Mouse (Mus musculus): ENCODE measurements around the gene Mpzl3.

Mpzl3 gene

DNA sequence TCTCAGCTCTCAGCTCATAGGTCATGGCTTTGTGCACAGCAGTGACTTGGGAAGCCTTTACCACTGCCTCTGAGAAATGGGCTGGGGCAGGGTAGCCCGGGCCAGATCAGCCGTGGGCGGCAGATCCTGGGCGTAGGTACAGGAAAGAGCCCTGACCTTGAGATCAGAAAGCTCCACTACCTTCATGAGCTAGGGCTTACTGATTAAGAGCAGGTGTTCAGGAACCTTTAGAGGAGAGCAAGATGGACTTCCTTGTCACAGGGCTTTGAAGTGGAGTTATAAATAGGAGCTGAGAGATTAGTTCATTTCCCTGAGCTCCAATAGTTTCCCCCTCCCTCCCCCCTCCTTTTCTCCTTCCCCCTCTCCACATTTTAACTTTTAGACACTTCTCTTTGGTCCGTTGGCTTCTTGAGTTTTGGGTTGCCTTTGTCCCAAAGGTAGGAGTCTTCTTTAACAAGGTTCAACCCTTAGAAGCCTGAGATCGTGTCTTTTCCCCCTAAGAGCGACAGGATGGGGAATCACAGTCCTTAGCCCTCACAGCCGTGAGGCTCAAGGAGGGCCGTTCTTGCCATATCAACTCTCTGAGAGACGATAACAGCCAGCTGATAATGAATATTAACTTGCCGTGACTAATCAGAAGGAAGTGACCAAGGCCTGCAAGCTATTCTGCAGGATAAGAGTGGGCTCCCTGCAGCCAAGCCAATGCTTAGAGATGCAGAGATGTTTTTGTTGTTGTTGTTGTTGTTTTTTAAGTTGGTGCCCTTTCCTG is 48.4 kb downstream of the Mpzl3 start:
- DNase-seq (ENCODE audit: low spot score) = no peak

- no peak for DNase-seq (ENCODE audit: low spot score)
Observed at GRCm38 (mm10) chr9:45105596-45106374, 50.8 kb downstream of the Mpzl3 start.

GRCm38 (mm10) chr9:45115706-45116105 is 60.7 kb downstream of the Mpzl3 start:
- peak; percentile 48 for DNase-seq (ENCODE audit: low spot score)

GRCm38 (mm10) chr9:45116819-45117218 is 61.8 kb downstream of the Mpzl3 start:
- DNase-seq (ENCODE audit: low spot score) = no peak

- no peak for DNase-seq (ENCODE audit: low spot score)
Observed at GRCm38 (mm10) chr9:45117741-45118431, 62.9 kb downstream of the Mpzl3 start, which contains the start of gene Scn2b. Gene Scn2b, plus strand, starts transcription at chr9:45117782.

- no peak for DNase-seq (ENCODE audit: low spot score)
Observed at GRCm38 (mm10) chr9:45118552-45118951, 63.6 kb downstream of the Mpzl3 start.

- no peak for DNase-seq (ENCODE audit: low spot score)
Observed at GRCm38 (mm10) chr9:45119316-45119953, 64.4 kb downstream of the Mpzl3 start.

GRCm38 (mm10) chr9:45119954-45120530 is 65.1 kb downstream of the Mpzl3 start:
- no peak for DNase-seq (ENCODE audit: low spot score)

DNA sequence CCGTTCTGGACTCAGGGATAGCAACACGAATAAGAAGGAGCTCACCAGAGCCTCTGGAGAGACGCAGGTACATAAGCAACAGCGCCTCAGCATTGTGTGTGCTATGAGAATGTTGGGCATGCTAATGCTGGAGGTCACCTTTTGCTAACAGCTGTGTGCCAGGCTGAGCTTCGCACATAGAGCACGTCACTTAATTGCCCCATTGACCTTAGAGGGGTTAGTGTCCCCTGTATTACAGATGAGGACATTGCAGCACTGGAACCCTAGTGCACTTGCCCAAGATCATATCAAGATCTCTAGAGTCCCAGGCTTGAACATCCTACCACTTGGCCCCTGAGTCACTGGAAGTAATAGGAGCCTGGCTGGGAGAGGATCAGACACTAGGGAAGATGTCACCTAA is 65.6 kb downstream of the Mpzl3 start:
- no peak for DNase-seq (ENCODE audit: low spot score)

DNA sequence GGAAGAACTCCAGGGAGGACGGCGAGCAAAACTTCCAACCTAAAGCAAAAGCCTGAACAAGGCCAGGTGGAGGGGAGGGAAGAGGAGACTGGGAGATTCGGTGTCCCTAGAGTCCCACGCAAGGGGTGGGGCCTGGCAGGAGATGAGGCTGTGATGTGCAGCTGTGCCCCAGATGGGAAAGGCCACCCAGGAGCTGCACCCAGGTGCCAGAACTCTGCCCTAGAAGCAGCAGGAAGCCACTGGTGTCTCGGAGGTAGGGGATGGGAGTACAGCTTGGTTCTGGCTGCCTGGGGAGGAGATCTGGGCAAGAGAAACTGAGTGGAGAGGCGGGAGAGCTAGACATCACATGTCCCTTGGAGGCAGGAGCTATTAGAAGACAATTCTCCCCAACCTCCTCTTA is 66.0 kb downstream of the Mpzl3 start:
- no peak for DNase-seq (ENCODE audit: low spot score)

- DNase-seq (ENCODE audit: low spot score) = peak; percentile 47
Observed at GRCm38 (mm10) chr9:45121769-45122168, 66.8 kb downstream of the Mpzl3 start.

DNA sequence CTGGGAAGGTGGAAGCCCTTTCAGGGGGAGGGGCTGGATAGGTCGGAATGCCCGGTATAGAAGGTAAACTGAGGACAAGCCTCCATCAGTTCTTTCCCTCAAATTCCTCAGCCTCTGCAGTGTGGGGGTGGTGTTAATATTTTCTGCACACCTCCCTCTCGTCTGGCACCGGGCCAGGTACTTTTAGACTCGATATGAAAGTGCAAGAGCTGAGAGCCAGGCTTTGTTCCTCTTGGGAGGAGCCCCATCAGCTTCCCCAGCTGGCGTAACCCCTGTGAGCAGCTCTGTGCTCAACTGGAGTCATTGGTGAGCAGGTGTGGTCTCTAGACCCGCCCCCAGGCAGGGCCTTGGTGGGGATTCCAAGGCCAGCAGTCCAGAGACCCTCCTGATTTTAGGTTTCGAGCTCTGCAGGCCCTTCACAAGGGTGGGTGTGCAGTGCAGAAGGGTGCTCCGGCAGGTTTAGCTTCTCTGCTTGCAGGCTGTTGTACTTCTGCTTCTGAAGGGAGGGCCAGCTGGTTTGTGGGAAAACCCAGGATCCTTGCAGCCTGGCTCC is 67.3 kb downstream of the Mpzl3 start:
- no peak for DNase-seq (ENCODE audit: low spot score)

DNA sequence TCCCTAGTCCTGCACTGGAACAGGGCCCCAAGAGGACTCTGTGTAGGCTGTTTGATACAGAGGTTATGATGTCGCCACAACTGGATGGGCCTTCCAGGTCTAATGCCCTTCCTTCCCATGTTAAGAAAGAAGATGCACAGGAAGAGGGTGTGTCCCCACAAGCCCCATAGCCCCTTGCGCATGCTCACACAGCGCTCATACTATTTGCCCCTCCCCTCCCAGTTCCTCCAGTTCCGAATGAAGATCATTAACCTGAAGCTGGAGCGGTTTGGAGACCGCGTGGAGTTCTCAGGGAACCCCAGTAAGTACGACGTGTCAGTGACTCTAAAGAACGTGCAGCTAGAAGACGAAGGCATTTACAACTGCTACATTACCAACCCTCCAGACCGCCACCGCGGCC is 70.2 kb downstream of the Mpzl3 start:
- DNase-seq (ENCODE audit: low spot score) = no peak

- no peak for DNase-seq (ENCODE audit: low spot score)
Observed at GRCm38 (mm10) chr9:45126941-45127340, 72.0 kb downstream of the Mpzl3 start.

Measured in testis, postnatal 14 days (tissue).